Mouse (Mus musculus) embryonic facial prominence, embryonic 13.5 days (tissue): ENCODE results near the gene Rnd1. TPM values are rescaled to one million over a fixed set of nuclear protein-coding genes. Genes with fewer than 3 reads are reported as not detected.
A peak's percentile ranks its signal among the peaks of the same experiment; 100 is the strongest.

Experiments
- ATAC-seq: fragments of 200-750 bp; cut with Nextera tagmentation; 2 replicates; pipeline ENCODE4 v1.8.0; 2017; ENCODE audit warnings: low read depth; ENCODE audit not compliant: insufficient number of reproducible peaks, insufficient read depth, low FRiP score, low TSS enrichment
- H3K27ac ChIP-seq: fragments of 300-500 bp; sonication (generic); 2 replicates; pipeline ENCODE4 v1.5.1; 2015; ENCODE audit warnings: moderate library complexity, mild to moderate bottlenecking, inconsistent platforms
- H3K27me3 ChIP-seq: fragments of 300-500 bp; sonication (generic); 2 replicates; pipeline ENCODE4 v1.6.1; 2015; ENCODE audit warnings: mild to moderate bottlenecking, inconsistent platforms
- H3K36me3 ChIP-seq: fragments of 300-500 bp; sonication (generic); 2 replicates; pipeline ENCODE4 v1.6.1; 2015; ENCODE audit warnings: mild to moderate bottlenecking, inconsistent platforms
- H3K4me1 ChIP-seq: fragments of 300-500 bp; sonication (generic); 2 replicates; pipeline ENCODE4 v1.6.1; 2015; ENCODE audit warnings: inconsistent platforms
- H3K4me2 ChIP-seq: fragments of 300-500 bp; sonication (generic); 2 replicates; pipeline ENCODE4 v1.6.1; 2015; ENCODE audit warnings: moderate library complexity, mild to moderate bottlenecking, inconsistent platforms
- H3K4me3 ChIP-seq: fragments of 300-500 bp; sonication (generic); 2 replicates; pipeline ENCODE4 v1.5.1; 2015; ENCODE audit warnings: mild to moderate bottlenecking, inconsistent platforms
- H3K9ac ChIP-seq: fragments of 300-500 bp; sonication (generic); 2 replicates; pipeline ENCODE4 v1.6.1; 2015; ENCODE audit warnings: mild to moderate bottlenecking, inconsistent platforms
- H3K9me3 ChIP-seq: fragments of 300-500 bp; sonication (generic); 2 replicates; pipeline ENCODE4 v1.6.1; 2016; ENCODE audit warnings: inconsistent platforms
- WGBS: fragments of 180-500 bp; shearing (Covaris S2); methylation state at CpG from one replicate; pipeline ENCODE4 v1.1.7; 2015; ENCODE audit warnings: mixed read lengths; 5-methylcytosine and 5-hydroxymethylcytosine counted together
- polyA plus RNA-seq: library from polyadenylated mRNA; unstranded; fragments of >200 nt; fragmentation: Nextera tagmentation; extraction: Ambion mirVana; gene quantifications from 2 replicates; pipeline ENCODE4 v1.2.1, GENCODE M21; 2015

The Rnd1 gene
- polyA plus RNA-seq, 1 experiment from 2014 or later: 0.59 TPM

GRCm38 (mm10) chr15:98699190-98700105 is 22.2 kb upstream of the Rnd1 start:
- whole genome bisulfite sequencing: 6% methylated on average over 40 of the region's 40 CpGs
- H3K9me3 ChIP-seq: no peaks in the 10 kb centered on the region
- no peaks in the 10 kb centered on the region for H3K36me3 ChIP-seq
- ATAC-seq: peak; percentile 62; the same call in 1 of the 2 replicates
- H3K4me1 ChIP-seq: peaks cover 7% of the 10 kb centered on the region
- H3K27me3 ChIP-seq: peaks cover 53% of the 10 kb centered on the region
- H3K27ac ChIP-seq: no peak overlapping the region
- H3K9ac ChIP-seq: peak overlapping the region; percentile 41; the same call in 1 of the 2 replicates
- H3K4me2 ChIP-seq: peak overlapping the region; percentile 63
- H3K4me3 ChIP-seq: peak overlapping the region; percentile 36

GRCm38 (mm10) chr15:98696216-98696615 is 19.0 kb upstream of the Rnd1 start:
- Histone ChIP-seq H3K4me3 (no peak overlapping the region), H3K27me3 (peaks cover 27% of the 10 kb centered on the region), H3K9ac (no peak overlapping the region), H3K4me1 (peaks cover 20% of the 10 kb centered on the region), H3K36me3 (no peaks in the 10 kb centered on the region), H3K4me2 (no peak overlapping the region), H3K27ac (no peak overlapping the region), H3K9me3 (no peaks in the 10 kb centered on the region)
- ATAC-seq: no peak
- WGBS: 53% methylated on average over 8 of the region's 8 CpGs

GRCm38 (mm10) chr15:98695726-98696125 is 18.5 kb upstream of the Rnd1 start:
- Histone ChIP-seq H3K9me3 (no peaks in the 10 kb centered on the region), H3K36me3 (no peaks in the 10 kb centered on the region), H3K27me3 (peaks cover 22% of the 10 kb centered on the region), H3K4me3 (no peak overlapping the region), H3K27ac (no peak overlapping the region), H3K4me2 (no peak overlapping the region), H3K9ac (no peak overlapping the region), H3K4me1 (peaks cover 20% of the 10 kb centered on the region)
- no peak for ATAC-seq
- WGBS: 57% methylated on average over 9 of the region's 9 CpGs

GRCm38 (mm10) chr15:98692171-98692715 is 15.0 kb upstream of the Rnd1 start:
- Histone ChIP-seq H3K36me3 (no peaks in the 10 kb centered on the region), H3K27ac (peak overlapping the region; percentile 51), H3K9me3 (no peaks in the 10 kb centered on the region), H3K9ac (no peak overlapping the region), H3K4me3 (no peak overlapping the region), H3K4me2 (no peak overlapping the region), H3K27me3 (no peaks in the 10 kb centered on the region), H3K4me1 (peaks cover 12% of the 10 kb centered on the region)
- ATAC-seq: no peak
- 44% methylated on average over 11 of the region's 11 CpGs for WGBS

- 18% methylated on average over 7 of the region's 7 CpGs for WGBS
- no peak overlapping the region for H3K9ac ChIP-seq
- H3K36me3 ChIP-seq: no peaks in the 10 kb centered on the region
- H3K4me3 ChIP-seq: no peak overlapping the region
- no peak overlapping the region for H3K4me2 ChIP-seq
- no peak for ATAC-seq
- H3K27me3 ChIP-seq: no peaks in the 10 kb centered on the region
- no peak overlapping the region for H3K27ac ChIP-seq
- H3K4me1 ChIP-seq: peaks cover 12% of the 10 kb centered on the region
- H3K9me3 ChIP-seq: no peaks in the 10 kb centered on the region
These were observed 14.4 kb upstream of the Rnd1 start for GRCm38 (mm10) chr15:98691486-98692147.

- Histone ChIP-seq H3K9ac (no peak overlapping the region), H3K4me3 (no peak overlapping the region), H3K9me3 (no peaks in the 10 kb centered on the region), H3K27me3 (no peaks in the 10 kb centered on the region), H3K27ac (no peak overlapping the region), H3K36me3 (no peaks in the 10 kb centered on the region), H3K4me2 (no peak overlapping the region), H3K4me1 (peaks cover 12% of the 10 kb centered on the region)
- no peak for ATAC-seq
- 81% methylated on average over 2 of the region's 2 CpGs for WGBS
These were observed 12.4 kb upstream of the Rnd1 start for GRCm38 (mm10) chr15:98689682-98690081.

- Histone ChIP-seq H3K4me2 (no peak overlapping the region), H3K9ac (no peak overlapping the region), H3K27ac (no peak overlapping the region), H3K27me3 (no peaks in the 10 kb centered on the region; the same call in 1 of the 2 replicates), H3K4me3 (no peak overlapping the region), H3K9me3 (no peaks in the 10 kb centered on the region), H3K4me1 (no peaks in the 10 kb centered on the region), H3K36me3 (no peaks in the 10 kb centered on the region)
- 68% methylated on average over 3 of the region's 3 CpGs for WGBS
- ATAC-seq: no peak
These were observed 8.7 kb upstream of the Rnd1 start for GRCm38 (mm10) chr15:98685926-98686325.

- no peak overlapping the region for H3K4me2 ChIP-seq
- H3K9me3 ChIP-seq: no peaks in the 10 kb centered on the region
- no peak overlapping the region for H3K27ac ChIP-seq
- H3K4me1 ChIP-seq: no peaks in the 10 kb centered on the region
- no peaks in the 10 kb centered on the region for H3K36me3 ChIP-seq
- H3K4me3 ChIP-seq: no peak overlapping the region
- 79% methylated on average over 1 of the region's 1 CpGs for WGBS
- H3K9ac ChIP-seq: no peak overlapping the region
- peaks cover 4% of the 10 kb centered on the region for H3K27me3 ChIP-seq
- no peak for ATAC-seq
These were observed 6.5 kb upstream of the Rnd1 start for GRCm38 (mm10) chr15:98683746-98684145.

- H3K27ac ChIP-seq: no peak overlapping the region
- H3K27me3 ChIP-seq: peaks cover 10% of the 10 kb centered on the region
- H3K36me3 ChIP-seq: no peaks in the 10 kb centered on the region
- ATAC-seq: no peak
- H3K9ac ChIP-seq: no peak overlapping the region
- H3K4me3 ChIP-seq: no peak overlapping the region
- WGBS: 63% methylated on average over 10 of the region's 10 CpGs
- no peak overlapping the region for H3K4me2 ChIP-seq
- no peaks in the 10 kb centered on the region for H3K4me1 ChIP-seq
- H3K9me3 ChIP-seq: no peaks in the 10 kb centered on the region
These were observed 5.9 kb upstream of the Rnd1 start for GRCm38 (mm10) chr15:98683177-98683576.

- no peaks in the 10 kb centered on the region for H3K9me3 ChIP-seq
- peaks cover 7% of the 10 kb centered on the region for H3K4me1 ChIP-seq
- ATAC-seq: no peak
- H3K9ac ChIP-seq: no peak overlapping the region
- no peaks in the 10 kb centered on the region for H3K36me3 ChIP-seq
- no peak overlapping the region for H3K27ac ChIP-seq
- no peak overlapping the region for H3K4me2 ChIP-seq
- H3K4me3 ChIP-seq: no peak overlapping the region
- WGBS: 78% methylated on average over 7 of the region's 7 CpGs
- peaks cover 25% of the 10 kb centered on the region for H3K27me3 ChIP-seq
These were observed 4.4 kb upstream of the Rnd1 start for GRCm38 (mm10) chr15:98681633-98682032.

- Histone ChIP-seq H3K27me3 (peaks cover 35% of the 10 kb centered on the region), H3K9me3 (no peaks in the 10 kb centered on the region), H3K4me2 (no peak overlapping the region), H3K4me3 (no peak overlapping the region), H3K36me3 (no peaks in the 10 kb centered on the region), H3K4me1 (peaks cover 16% of the 10 kb centered on the region), H3K27ac (no peak overlapping the region), H3K9ac (no peak overlapping the region)
- WGBS: 90% methylated on average over 8 of the region's 8 CpGs
- ATAC-seq: no peak
These were observed 3.4 kb upstream of the Rnd1 start for GRCm38 (mm10) chr15:98680660-98681059.
